Mouse (Mus musculus) layer of hippocampus, postnatal 10 days (tissue): Measurements from ENCODE around the gene Fig4. TPM values are rescaled to one million over a fixed set of nuclear protein-coding genes. Genes with fewer than 3 reads are reported as not detected.

Experiments used
- DNase-seq, 2 experiments: peaks; one replicate each; pipeline ENCODE4 v3.0.0; 2021; ENCODE audit warnings: low spot score in 2 of 2
- total RNA-seq, 2 experiments: library from RNA; stranded (reverse); gene quantifications; 2 replicates each; pipeline ENCODE4 v1.2.3; 2021

The Fig4 gene
- total RNA-seq, 2 experiments from 2014 or later = 36.4 to 36.5 TPM

DNA sequence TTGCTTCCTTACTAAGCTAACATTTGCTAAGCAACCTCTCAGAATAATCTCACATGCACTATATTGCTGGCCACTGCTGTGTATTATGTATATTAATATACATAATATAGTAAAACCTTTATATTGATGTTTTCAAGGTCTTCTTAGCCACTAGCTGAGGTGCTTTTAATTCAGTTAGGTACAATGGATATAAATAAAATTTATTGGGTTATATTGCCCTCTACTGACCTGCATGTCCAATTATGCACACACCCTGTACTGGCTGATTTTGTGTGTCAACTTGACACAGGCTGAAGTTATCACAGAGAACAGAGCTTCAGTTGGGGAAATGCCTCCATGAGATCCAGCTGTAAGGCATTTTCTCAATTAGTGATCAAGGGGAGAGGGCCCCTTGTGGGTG, 41.2 kb downstream of the Fig4 start:
- no peak for DNase-seq

DNA sequence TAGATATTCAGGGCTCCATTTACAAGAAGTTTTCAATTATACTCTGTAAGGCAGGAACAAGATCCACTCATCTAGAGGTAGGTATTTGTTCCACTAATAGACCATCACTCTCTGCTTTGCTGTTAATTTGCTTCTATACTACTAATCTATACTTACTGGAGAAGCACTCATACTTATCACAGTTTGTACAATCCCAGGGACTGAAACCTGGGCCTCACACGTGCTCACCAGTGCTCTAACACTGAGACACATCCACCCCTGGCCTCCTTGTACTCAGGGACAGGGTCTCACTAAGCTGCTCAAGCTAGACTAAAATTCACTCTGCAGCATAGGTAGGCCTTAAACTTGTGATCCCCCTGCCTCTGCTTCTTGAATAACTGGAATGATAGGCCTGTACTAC, 41.8 kb downstream of the Fig4 start:
- DNase-seq = no peak

DNA sequence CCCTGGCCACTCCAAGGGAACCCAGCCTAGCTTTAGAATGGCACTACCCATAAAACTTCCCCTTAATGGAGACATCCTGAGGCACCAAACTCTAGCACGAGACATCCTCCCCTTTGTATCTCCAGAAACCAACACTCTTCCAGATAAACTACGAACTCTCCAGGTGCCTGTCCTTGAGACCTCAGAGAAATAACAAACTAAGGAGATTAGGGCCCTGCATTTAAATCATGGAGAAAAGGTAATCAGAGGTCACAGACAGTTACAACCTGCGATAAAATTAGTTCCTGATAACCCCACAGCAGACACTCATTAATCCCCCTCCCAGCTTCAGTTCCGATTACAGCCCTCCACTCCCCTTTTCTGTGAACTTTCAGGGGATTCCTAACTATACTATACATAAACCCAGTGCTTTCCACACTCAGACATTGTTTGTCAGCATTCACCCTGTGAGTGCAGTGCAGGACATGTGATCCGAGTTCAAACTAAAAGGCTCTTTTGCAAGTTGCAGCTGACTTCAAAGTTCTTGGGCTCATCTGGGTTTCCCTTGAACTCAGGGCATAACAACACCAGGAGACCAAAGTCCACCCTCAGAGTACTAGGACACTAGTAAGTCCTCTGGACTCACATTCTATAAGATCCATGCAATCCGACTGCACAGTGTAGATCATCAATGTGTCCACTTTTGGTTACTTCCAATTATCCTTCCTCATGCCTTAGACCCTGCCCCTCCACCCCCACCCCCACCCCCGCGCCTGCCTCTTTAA, 42.6 kb downstream of the Fig4 start:
- DNase-seq = no peak

DNA sequence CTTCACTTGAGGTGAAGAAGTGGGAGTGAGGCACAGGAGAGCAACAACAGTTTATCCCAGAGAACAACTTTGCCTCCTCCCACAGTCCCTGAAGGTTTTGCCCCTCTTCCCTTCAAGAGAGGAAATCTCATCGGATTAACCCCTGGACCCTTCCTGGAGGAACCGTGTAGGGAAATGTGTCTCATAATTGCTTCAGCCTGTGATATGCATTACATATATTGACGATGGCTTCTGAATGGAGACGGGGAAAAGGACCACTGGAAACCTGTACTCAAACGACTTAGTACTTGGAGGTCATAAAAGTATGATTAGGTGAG, 52.4 kb downstream of the Fig4 start:
- no peak for DNase-seq

DNA sequence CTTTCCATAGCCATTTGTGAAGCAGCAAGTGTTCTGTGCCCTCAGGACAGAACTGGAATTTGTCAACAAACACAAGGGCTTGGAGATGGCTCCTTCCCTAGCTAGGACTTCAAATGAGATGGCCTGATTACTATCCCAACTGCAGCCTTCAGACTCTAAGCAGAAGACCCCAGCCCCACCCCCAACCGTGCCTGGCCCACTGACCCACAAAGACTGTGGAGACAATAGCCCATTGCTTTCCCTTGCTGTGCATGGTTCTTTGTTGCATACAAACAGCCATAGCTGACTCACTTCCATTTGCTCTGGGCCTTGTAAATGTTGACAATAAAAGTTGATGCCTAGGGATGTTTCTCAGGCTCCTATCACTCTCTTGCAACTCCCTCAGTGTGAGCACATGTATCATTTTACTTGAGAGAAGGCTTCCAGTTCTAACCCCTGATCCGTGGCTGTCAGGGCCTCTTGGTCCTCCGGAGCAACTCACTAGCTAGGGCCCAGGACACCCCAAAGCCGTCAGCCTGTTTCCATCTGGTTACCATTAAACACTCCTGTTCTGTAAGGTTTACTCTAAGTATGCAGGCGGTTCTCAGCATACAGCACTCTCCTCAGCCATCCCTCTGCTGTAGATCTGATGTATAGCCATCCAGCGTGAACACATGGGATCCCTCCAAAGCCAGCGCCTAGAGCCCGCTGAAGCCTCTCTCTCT, 52.9 kb downstream of the Fig4 start:
- no peak for DNase-seq

DNA sequence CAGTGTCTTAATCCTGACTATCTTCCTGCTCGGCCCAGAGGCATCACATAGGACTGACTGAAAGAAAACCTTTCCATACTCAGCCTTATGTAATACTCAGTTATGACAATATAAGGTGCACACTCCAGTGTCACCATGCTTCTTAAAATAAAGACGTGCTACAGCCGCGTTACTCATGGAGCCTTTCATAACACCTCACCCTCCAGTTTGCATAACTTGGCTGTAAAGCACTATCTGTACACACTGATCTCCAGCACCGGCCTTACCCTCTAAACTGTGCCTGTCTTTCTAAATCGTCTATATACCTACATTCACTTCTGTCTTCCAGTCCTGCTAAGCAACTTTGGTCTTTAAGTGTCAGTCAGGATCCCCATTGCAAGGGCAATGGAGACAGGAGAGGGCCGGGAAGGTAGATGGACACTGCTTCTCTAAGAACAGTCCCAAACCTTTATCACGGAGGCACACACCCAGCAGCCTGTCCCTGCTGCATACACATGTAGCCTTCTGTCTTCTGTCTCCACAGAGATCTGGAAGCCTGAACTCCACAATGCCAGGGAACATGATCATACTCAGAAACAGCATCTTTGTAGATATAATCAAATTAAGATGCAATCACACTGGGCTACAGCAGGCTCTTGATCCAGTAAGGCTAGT, 53.9 kb downstream of the Fig4 start:
- DNase-seq = no peak

DNA sequence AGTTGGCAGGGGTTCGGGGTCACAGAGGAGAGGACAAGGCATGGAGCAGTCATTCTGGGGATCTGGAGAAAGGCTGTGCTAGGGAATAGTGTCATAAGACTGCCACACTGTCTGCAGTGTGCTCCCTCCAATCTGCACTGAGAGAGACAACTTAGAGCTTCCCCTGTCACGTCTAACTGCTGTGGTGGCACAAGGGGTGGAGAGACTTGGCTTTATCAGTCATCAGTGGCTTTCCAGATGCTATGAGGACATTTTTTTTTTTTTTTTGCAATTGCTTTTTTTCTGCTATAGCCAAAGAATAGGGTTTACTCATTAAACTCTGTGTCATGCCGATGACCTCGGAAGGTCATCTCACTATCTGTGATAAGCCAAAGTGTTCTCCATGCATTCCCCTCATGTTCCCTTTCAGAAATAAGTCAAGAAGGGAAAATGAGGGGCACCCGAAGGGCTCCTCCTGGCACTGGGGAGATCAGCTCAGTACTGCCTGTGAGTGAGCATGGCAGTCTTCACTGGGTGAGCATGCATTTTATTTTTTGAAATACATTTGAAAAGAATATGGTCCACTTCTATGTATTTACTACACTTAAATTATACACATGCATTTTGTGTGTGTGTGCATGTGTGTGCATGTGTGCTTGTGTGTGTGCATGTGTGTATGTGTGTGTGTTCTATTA, 55.1 kb downstream of the Fig4 start:
- no peak for DNase-seq

DNA sequence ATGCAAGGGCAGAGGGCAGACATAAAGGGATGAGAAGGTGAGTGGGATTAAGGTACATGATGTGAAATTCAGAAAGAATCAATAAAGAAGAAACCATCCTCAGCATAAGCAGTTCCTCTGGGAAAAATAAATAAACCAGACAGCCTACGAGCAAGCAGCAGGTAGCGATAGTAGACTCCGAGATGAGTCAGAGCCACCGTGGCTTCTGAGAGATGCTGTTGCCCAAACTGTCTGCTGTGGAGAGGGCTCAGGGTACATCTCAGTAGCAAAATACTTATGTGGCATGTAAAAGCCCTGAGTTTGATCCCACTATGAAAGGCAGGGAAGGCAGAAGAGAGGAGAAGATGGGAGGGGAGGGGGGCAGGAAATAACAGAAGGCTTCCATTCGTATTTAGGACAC, 56.9 kb downstream of the Fig4 start:
- DNase-seq = no peak

DNA sequence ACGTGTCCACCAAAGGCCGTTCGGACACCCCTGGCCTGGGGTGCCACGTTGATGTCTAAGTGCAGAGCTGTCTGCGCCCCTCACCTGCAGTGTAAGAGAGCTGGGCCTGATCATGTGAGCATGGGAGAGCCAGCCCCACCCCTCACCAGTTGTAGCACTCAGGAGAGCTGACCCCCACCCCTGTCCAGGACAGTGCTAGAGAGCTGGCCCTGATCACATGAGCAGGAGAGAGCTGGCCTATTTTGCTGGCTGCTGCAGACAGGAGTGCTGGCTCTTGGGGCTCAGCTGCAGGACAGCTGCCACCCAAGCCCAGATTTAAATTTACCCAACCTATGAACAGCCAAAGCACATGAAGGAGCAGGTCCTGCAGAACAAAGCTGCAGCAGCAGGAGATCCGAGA, 57.6 kb downstream of the Fig4 start:
- no peak for DNase-seq

DNA sequence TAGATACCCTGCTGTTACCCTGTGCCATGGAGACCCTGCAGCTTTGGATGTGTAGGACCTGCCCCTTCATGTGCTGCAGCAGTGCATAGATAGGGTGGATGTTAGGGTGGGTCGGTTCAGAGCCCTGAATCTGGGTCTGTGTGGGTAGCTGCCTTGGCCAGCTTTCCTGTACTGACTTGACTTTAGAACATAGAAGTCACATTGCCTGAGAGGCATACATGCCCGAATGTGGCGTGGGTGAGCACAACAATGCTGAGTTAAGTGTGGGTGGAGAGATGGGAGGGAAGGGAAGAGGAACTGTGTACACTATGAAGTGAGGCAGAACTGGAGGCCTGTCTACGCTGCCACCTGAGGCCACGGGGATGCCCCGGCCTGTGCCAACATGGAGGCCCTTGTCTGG, 58.0 kb downstream of the Fig4 start:
- no peak for DNase-seq

DNA sequence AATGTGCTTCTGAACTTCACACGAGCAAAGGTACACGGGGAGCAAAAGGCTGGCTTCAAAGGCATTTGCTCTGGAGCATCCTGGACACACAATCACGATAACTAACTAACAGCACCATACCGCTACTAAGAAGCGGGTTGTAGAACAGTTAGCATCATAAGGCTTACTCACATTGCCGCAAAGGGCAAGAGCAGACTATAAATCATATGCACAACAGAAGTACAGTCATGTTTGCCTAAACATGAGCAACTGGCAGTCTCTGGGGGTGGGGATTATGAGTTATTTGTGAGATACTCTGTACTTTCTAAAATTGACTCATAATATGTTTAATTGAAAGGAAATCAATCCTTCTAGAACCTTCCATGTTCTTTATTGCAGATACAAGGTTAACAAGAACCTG, 59.1 kb downstream of the Fig4 start:
- DNase-seq = no peak

DNA sequence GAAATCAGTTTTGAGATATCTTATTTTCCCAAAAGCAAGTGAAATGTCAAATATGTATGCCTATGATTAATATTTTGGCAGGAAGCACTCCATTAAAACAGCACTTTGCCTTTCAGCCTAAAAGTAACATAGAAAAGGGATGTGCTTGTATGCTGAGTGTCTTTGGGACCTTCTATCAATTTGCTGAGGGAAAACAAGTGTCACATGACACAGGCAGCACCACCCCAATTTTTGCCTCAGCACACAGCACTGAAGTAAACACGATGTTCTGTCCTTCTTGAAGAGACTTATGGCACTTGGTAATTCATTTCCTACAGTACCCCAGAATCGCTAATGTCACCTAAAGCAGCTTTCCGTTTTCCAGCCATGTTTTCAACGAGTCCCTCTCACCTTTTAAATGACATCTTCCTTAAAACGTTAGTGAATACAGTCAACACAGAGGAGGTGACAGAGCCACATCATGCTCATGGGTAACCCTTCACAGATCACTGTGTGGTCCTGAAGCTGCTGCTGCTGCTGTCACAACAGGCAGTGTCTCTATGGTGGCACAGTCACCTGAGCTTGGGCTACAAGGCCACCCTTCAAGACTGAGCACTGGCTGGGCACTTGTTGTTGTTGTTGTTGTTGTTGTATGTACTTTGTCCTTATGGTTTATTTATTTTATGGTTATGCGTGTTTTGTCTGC, 61.4 kb downstream of the Fig4 start:
- no peak for DNase-seq

DNA sequence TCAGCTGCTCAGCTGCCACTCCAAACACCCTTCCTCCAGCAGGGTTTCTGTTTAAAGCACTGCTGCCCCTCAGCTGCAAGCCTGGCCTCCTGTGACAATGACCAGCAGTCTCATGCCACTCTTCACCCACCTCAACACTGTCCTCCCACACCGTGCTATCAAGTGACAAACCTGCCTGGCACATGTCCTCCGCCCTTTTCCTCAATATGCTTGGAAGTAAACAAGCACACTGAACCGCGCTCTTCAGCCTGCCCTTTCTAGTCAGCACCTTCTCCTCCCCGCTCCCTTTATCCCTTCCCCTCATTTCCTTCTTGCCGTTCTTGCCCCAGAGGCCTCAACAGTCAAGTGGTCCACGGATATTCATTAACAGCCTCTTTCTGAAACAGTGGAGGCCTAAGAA, 62.0 kb downstream of the Fig4 start:
- no peak for DNase-seq

DNA sequence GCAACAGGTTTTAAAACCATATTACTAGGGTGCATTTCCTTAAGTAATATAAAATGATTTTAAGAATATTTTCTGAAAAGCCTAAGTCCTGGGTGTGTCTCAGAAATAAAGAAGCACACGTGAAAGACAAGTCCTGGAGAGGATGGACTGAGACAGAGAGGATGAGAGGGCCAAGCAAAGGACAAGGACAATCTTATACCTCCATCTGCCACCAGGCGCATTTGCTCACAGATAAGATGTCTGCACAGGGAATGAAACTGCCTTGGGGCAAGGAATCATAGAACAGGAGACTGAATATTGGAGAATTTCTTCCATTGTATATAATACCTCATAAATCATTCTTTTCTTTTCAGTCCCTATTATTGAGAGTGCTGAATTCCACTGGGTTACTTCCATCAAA, 67.0 kb downstream of the Fig4 start:
- no peak for DNase-seq

DNA sequence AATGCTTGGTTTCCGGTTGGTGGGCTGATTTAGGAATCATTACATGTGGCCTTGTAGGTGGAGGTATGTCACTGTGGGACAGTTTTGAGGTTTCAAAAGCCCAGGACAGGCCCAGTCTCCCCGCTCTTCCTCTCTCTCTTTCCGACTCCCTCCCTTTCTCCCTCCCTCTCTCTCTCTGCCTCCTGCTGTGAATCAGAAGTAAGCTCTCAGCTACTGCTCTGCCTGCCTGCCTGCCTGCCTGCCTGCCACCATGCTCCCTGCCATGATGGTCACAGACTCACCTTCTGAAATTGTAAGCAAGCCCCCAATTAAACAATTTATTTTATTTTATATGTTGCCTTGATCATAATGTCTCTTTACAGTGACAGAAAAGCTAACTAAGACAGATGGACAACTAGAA, 67.5 kb downstream of the Fig4 start:
- no peak for DNase-seq

DNA sequence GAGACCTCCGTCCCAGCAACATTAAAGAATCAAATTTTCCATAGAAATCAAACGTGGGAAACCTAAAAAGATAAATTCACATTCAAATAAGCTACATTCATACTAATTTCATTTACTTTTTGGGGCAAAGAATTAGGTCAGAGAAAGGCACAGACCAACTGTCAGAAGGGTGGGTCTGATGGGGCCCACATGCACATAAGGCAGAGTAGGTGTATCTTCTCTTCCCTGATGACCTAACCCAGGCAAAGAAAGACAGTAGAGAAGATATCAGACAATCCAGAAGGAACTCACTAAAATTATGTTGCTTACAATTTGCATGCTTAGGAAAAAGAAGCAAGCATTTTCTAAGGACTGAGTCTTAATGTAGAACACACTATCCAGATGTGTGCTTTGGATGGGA, 67.9 kb downstream of the Fig4 start:
- no peak for DNase-seq

DNA sequence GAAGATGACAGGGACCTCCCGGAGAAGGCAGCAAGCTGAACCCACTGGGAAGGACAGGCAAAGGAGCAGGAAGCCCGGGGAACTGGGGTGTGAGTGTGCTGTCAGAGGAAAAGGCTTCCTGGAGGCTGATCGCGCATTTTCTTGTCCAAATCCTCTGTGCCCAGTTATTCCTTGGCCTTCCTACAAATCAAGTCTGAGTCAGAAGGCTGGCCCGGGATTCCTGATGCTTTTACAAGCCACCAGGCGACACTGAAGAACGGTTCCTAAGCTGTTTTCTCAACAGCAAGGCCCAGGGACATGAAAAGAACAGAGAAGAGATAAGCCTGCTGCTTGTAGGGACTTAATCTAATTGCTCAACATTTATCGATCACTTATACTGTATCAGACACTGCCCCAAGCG, 68.5 kb downstream of the Fig4 start:
- no peak for DNase-seq

DNA sequence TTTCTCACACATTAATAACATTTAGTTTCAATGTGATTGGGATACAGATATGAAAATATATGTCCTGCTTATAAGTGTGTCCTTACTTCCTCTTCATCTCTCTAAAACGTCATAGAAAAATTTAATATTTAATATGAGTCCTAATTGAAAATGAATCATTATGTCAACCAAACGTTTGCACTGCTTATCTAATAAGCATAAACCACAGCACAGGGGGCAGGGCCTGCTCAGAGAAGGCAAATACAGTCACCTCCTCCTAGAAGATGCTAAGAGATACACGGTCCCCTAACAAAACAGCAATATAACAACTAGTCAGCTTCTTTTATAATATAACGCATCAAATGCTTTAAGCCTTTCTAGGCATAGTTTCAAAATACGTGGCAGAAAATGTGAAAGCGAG, 69.9 kb downstream of the Fig4 start:
- DNase-seq = no peak

DNA sequence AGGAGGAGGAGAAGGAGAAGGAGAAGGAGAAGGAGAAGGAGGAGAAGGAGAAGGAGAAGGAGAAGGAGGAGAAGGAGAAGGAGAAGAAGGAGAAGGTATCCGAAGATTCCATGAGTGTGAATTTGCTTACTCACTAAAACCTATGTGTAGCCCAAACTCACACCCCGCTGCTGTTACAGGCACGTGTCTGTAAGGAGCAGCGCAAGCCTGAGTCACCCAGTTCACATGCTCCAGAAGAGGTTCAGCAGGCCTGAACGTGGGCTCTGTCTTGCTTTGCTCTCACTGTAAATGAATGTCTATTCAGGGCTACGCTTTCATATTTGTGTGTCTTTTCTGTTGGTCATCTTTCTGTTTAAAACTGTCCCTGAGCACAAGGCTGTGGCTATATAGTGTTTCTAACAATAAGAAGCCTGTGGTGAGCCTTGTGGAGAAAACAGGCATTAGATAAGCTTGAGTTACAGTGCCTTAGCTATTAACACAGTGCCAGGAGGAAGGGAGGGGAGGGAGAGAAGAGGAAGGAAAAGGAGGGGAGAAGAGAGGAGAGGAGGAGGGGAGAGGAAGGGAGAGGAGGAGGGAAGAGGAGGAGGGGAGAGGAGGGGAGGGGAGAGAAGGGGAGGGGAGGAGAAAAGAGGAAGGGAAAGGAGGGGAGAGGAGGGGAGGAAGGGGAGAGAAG, 71.8 kb downstream of the Fig4 start:
- no peak for DNase-seq

DNA sequence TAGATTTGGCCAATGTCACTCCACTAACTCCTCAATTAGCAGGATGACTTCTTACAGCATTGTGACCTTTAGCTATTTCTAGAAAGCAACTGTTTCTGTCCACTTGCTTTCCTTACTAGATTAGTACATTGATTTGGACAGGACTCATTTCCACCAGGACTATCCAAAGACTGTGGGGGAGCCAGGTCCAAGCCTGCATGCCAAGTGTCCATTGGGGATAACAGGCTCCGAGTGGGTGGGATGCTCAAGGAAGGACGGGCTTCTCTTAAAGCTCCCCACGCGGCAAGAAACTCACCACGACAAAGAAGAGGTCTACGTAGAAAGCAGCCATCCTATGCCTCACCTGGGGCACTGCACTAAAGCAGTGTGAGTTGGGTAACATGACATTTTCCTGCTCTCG, 75.4 kb downstream of the Fig4 start:
- no peak for DNase-seq

DNA sequence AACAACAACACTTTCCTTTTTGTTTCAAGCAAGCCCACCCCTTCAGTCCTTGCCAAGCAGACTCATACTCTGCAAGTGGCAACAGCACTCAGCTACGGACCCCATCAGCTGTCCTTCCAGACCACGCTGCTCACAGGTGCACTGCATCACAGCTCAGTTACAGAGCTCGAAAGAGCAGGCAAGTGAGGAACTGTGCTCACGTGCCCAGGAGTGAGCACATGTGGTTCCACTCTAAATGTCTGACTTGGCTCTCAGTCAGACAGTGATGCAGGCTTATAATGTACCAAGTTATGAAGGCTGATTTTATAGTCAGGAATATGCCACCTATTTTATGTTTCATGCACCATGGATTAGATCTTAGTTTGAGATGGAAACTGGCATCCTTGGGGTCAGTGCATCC, 79.6 kb downstream of the Fig4 start:
- no peak for DNase-seq
